Mouse (Mus musculus) layer of hippocampus, postnatal 14 days (tissue): ENCODE data around the gene Tmem212. TPM values are rescaled to one million over a fixed set of nuclear protein-coding genes. Genes with fewer than 3 reads are reported as not detected.

Experiments
- DNase-seq, 2 experiments: peaks; one replicate each; pipeline ENCODE4 v3.0.0; 2021 to 2022; ENCODE audit warnings: low spot score in 2 of 2, mixed read lengths in 1 of 2
- total RNA-seq, 2 experiments: library from RNA; stranded (reverse); gene quantifications; 2 replicates each; pipeline ENCODE4 v1.2.3; 2021

Gene Tmem212
- total RNA-seq, 2 experiments from 2014 or later, result 1.5 to 6.2 TPM

DNA sequence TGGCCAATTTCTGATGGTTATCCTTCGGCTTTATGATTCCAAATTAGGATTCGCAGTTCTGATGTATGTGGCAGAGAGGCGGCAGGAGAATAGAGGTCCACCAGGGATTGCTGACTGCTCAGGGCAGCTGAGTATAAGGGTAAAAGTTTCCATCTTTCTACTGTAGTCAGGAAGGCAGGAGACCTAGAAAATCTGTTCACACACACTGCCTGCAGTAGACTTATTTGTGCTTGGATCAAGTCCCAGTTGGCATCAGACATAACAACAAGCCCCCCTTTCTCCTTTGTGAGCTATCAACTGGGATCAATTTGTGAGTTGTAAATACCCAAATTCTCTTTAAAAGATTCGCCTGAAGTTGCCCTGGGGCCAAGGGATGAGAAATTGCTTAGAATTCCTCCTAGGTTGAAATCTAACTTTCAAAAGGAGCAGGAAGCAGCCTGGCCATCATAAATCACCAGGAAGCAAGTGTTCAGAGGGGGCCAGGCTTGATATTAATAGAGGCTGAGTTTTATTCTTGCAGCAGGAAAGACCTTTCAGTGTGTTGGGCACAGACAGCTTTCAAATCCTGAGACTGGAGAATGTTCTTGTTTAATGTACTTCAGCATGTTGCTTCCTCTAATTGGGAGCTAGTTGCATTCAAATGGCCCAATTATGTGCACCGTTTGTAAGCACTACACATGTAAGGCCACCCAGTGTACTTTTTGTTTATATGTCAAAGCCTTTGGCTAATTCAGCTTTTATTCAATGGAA, 41.6 kb downstream of the Tmem212 start:
- DNase-seq, result no peak

GRCm38 (mm10) chr3:27843266-27843665, 52.9 kb downstream of the Tmem212 start:
- DNase-seq, result no peak

- DNase-seq, result no peak
Measured at GRCm38 (mm10) chr3:27842856-27843255, 53.3 kb downstream of the Tmem212 start.

DNA sequence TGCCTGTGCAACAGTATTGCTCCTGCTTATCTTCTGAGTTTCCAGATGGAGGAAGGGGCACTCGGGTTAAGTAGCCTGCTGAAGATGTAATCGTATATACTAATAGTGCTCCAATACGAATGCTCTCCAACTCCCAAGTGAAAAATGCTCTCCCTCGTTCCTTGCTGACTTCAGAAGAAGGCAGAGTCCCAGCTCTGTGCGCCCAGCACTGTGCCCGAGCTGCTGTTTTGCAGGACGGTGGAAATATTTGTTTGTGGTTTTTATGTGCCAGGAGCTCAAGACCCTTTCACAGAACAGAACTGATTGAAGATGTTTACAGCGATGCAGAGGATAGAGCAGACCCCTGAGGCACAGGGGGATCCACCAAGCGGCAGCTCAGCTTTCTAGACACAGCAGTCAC, 55.9 kb downstream of the Tmem212 start:
- DNase-seq, result no peak

DNA sequence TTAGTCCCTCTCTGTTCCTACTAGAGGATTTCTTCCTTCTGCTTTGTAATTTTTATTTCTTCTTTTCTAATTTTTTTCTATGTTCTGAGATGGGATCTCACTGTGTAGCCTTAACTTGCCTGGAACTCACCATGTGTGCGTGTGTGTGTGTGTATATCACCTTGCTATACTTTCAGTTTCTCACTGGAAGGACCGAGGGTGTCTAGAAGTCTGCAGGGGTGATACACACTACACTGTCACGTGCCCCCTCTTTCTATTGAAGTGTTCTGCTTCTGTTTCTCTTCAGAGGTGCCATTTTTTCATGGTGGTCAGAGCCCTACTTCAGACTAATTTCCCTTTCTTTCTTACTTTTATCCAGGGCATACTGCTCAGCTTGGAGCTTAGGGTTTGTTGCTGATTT, 56.4 kb downstream of the Tmem212 start:
- no peak for DNase-seq

GRCm38 (mm10) chr3:27839231-27839630, 56.9 kb downstream of the Tmem212 start:
- DNase-seq, result no peak

DNA sequence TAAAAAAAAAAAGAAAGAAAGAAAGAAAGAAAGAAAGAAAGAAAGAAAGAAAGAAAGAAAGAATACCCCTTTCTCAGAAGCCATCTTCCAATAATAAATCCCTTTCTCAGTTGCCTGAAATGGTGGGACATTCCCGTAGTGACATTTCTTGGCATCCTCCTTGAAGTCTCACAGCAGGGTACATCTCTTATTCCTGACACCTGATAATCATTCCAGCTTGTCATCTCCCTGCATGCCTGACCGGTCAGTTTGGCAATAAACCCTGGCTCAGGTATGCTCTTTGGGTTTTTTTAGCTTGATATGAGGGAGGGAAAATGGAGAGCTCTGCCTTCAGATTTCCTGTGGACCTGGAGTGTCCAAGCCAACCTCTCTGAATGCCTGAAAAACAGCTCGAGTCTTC, 59.9 kb downstream of the Tmem212 start:
- no peak for DNase-seq

DNA sequence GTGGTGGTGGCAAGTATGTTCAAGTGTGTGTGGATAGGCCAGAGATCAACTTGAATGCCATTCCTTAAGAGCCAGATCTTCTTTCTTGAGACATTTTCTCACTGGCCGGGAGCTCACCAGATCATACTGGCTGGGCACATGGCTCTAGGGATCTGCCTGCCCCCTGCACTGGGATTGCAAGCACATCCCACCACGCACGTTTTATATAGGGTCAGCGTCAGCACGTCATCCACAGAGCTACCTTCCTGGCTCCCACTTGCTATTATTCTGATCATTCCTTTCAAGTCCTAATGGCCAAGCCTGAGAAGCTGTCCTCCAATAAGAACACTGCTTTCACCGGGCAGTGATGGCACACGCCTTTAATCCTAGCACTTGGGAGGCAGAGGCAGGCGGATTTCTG, 60.4 kb downstream of the Tmem212 start:
- no peak for DNase-seq

GRCm38 (mm10) chr3:27828755-27829154, 67.4 kb downstream of the Tmem212 start:
- no peak for DNase-seq

DNA sequence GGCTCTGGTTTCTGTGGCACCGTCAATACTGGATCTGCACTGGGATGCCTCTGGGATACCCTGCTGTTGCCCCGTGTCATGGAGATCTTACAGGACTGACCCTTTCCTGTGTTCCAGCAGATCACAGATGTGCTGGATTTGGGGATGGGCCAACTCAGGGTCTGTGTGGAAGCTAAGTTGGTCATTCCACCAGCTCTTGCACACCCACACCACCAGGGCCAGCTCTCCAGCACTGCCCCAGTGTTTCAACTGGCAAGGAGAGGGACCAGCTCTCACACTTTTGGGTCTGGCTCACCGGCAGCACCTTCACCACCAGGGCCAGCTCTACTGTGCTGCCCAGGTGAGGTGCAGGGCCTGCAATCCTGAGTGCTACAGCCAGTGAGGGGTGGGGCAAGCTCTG, 68.9 kb downstream of the Tmem212 start:
- DNase-seq, result no peak

DNA sequence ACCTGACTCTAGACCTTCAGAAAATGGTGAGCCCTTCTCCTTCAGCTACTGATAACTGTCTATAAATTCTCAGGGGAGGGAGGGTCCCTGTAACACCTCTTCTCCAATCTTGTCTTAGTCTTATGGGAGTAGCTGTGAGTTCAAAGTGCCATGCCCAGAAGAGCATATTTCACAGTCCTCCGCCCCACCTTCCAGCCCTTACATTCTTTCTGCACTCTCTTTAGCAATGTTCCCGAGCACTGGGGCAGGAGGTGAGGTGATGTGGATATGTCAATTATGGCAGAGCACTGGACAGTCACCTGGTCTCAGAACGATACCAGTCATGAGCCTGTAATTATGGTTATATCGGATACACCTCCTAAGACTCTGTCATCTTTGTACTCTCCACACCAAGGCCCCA, 70.2 kb downstream of the Tmem212 start:
- DNase-seq, result no peak

Other genes with a start within 250 kb of the Tmem212 start
- 10 to 100 TPM; 23.7 to 31.1 TPM for gene Fndc3b, start 185.1 kb downstream of the Tmem212 start, total RNA-seq
- 10 to 100 TPM; 11.6 to 13.6 TPM for gene Pld1, start 42.3 kb upstream of the Tmem212 start, total RNA-seq